Mouse (Mus musculus): ENCODE data around the gene Adcy3. TPM values are rescaled to one million over a fixed set of nuclear protein-coding genes. Genes with fewer than 3 reads are reported as not detected.

Adcy3 gene
- total RNA-seq, 2 experiments from 2014 or later, result 48.4 to 53.4 TPM

DNA sequence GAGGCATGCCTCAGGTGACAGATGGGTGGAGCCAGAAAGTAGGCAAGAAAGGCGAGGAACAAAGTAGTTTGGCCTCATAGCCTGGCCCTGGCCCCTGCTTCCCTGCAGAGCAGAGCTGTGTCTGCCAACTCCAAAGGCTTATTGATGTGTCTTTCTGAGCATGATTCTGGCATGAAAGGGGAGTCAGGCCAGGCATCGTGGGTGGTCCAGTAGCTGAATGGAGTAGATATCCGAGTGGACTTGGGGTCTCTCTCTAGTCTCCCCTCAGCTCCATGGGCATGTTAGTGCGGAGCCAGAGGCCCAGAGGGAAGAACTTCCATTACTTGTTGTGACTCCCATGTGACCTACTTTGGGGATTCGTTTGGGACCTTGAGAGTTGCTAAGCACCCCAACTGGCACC lies 45.9 kb downstream of the Adcy3 start:
- intact Hi-C loops (cut with DNase I), result no loop called here
- DNase-seq (ENCODE audit: low spot score in 2 of 2), result no peak

DNA sequence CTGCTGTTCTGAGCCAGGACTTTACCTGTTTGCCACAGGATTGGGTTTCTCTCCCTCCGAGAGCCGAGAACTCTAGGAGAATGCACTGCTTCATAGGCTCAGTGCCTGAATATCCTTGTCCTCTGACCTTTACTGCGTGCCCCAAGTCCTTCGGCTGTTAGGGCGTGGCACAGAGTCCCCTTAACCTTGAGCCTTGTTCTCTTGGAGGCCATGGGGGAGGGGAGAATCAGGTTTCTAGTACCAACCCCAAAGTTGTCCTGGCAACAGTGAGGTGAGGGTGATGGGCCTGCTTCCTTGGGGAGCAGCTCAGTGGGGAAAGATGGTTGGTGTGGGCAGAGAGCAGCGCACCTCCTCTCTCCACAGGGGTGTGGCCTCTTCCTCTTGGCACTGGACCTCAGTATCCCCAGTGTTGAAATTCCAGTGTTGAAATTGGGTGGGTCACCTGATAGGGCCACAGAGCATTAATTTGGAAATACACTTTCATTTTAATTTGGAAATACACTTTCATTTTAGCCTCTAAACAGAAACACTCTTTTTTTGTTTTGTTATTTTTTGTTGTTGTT lies 46.8 kb downstream of the Adcy3 start:
- DNase-seq (ENCODE audit: low spot score in 2 of 2), result no peak
- intact Hi-C loops (cut with DNase I), result no loop called here

DNA sequence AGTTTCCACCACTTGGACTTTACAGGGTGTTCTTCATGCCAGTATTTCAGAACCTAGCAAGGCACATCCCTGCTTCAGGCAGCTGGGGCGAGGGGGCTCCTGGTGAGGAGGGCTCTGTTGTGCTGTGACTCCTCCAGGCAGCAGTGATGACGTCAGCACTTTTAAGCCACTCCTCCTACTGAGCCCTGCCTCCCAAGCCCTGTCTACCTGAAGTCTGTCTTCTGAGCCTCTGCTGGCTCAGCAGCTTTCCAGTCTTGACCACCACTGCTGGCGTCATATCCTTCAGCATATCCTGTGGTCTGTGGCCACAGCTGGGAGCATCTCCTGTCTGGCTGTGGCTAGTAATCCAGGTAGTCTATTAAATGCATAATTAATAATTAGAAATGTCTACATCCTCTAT lies 47.6 kb downstream of the Adcy3 start:
- intact Hi-C loops (cut with DNase I), result no loop called here
- no peak for DNase-seq (ENCODE audit: low spot score in 2 of 2)

DNA sequence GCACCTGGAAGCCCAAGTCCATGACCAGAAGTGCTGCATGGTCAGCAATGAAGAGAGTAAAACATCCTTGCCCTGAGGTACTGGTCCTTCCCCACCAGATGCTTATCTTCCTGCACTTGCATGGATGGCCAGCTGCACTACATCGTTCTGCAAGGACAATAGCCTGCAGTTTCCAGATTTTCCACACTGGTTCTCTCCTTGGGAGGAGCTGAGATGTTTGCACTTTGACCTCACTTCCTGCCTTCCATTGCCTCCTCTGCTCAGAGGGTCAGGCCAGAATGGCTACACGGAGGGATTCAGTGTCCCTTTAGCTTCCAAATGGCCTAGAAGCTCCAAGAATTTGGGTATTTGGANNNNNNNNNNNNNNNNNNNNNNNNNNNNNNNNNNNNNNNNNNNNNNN lies 51.7 kb downstream of the Adcy3 start:
- intact Hi-C loops (cut with DNase I), result no loop called here
- no peak for DNase-seq (ENCODE audit: low spot score in 2 of 2)

DNA sequence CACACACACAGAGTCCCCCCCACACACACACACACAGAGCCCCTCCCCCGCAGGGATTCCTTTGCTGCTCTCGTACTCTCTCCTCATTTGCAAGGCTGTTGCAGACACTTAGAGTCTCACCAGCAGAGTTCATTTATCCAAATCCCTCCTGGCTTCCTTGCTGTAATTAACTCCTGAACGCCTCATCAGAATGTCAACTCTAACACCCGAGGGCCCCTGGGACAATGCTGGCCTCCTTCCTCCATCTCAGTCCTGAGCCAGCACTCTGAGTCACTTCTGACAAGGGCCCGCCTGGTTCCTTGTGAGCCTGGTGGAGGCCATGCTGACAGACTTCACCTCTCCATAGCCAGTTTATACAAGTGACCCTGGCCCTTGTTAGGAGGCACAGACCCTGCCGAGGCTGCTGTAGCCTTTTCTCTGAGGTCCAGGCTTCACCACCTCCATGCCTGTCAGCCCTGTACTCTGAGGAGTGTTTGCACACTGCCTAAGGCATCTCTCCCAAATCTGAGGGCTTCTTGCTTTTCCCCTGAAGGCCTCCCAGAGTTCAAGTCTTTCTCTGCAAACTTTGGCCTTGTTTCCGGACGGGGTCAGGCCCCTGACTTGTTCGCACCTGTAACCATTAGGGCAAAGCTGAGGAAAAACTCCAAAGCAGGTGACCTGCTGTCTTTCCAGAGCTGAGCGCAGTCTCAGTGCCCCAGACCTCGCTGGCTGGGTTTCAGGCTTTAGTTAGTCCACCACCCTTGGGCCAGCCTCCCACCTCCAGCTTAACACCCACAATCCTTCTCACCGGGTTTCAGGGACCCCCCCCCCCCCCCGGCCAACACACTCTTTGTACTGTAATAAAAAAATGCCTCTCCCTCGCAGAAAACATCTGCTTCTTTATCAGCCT lies 55.5 kb downstream of the Adcy3 start:
- intact Hi-C loops (cut with DNase I), result no loop called here
- DNase-seq (ENCODE audit: low spot score in 2 of 2), result no peak

DNA sequence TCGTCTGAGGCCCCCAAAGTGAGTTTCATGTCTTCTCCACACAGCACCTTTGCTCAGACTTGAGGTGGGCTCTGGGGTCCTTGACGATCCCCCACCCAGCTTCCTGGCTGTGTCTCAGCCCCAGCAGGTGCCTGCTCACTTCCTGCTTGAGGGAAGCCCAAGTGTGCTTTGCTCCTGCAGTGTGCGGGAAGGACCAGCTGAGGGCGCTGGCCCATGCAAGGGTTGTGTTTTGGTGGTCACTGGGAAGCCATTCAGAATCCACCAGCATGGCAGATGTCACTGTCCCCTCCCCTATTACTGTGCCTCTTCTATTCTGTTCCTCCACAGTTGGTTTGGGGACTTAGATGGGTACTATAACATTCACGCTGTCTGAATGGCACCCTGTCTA lies 56.2 kb downstream of the Adcy3 start:
- no peak for DNase-seq (ENCODE audit: low spot score in 2 of 2)
- intact Hi-C loops (cut with DNase I), result no loop called here

DNA sequence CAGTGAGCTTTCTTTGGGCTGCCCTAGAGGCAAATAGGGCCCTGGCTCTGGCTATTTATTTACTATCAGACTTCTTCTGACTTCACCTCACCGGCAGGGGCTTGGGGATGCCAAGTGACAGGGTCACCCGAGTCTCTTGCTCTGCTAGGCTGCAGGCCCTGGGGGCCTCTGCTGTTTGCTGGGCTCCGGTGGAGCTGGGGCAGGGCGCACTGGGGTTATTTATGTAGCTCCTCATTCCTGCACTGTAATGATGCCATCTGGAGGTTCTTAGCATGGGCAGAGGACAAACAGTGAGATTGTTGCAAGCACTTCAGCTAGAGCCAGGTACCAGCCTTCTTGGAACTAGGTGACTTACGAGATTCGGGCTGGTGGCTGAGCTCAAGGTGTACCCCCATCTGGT lies 59.6 kb downstream of the Adcy3 start:
- DNase-seq (ENCODE audit: low spot score in 2 of 2), result no peak
- intact Hi-C loops (cut with DNase I), result loop anchor here (5.0 kb wide), 1 partner anchor 60 kb away; the partner anchor contains the start of gene Adcy3

DNA sequence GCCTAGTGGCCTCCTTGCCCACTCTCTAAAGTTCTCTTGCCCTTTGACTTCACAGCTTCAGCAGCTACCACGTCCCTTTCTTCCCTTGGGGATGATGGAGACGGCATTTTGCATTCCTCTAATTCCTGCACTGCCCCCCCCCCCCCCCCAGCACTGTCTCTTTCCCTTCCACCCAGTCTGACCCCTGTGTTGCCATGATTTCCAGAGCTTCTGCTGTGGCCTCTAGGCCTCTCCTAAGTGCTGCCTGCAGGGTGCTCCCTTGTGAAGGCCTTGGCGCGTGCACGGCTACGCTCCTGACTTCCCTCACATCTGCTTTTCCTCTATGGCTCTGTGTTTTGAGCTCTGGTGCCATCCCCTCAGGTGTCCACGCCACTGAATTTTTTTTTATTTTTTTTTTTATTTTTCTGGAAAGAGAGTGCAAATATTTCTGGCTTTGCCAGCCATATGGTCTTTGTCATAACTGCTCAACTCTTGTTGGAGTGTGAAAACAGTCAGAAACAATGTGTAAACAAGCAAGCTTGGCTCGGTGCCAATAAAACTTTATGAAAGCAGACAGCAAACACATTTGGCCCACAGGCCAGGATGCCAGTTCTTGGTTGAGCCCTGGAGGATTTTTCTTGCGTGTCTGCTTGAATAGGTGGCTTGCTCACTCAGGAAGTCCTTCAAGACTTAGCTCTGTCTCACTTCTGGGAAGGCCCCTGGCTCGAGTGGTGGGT lies 60.3 kb downstream of the Adcy3 start:
- intact Hi-C loops (cut with DNase I), result loop anchor here (5.0 kb wide), 1 partner anchor 61 kb away; the partner anchor contains the start of gene Adcy3

DNA sequence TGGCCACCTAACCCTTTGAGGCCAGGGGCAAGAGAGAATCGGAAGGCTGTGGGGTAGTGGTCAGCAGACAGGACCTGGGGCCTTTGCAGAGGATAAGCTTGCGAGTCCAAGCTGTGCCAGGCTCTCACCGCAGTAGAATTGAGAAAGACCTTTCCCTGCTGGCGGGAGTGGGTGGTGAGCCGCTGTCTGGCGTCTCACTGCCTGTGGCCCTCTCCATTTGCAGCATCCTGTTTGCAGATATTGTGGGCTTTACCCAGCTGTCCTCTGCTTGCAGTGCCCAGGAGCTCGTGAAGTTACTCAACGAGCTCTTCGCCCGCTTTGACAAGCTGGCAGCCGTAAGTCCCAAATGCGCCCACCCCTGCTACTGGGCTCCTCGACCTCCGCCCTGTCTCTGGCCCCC lies 61.7 kb downstream of the Adcy3 start:
- intact Hi-C loops (cut with DNase I), result loop anchor here (5.0 kb wide), 1 partner anchor 62 kb away; the partner anchor contains the start of gene Adcy3
- DNase-seq (ENCODE audit: low spot score in 2 of 2), result peak; percentile 44 to 62

More for the DNA sequence above, 60.3 kb downstream of the Adcy3 start:
- DNase-seq (ENCODE audit: low spot score in 2 of 2), result no peak

DNA sequence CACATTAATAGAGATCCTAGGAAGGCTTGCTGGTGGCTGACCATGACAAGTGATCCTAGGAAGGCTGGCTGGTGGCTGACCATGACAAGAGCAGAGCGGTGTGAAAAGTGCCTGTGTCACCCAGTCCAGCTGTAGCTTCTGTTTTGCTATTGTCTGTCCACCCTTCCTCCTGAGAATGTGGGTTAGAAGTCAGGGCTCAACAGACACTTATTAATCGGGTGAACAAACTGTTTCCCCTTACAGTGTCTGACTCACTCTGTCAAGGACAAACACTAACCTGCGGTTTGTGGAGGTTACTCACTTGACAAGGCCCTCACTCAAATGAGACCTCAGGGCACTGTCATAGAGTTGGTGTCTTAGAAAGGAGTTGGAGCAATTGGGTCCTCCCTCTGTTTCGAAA lies 65.8 kb downstream of the Adcy3 start:
- intact Hi-C loops (cut with DNase I), result no loop called here
- DNase-seq (ENCODE audit: low spot score in 2 of 2), result no peak

DNA sequence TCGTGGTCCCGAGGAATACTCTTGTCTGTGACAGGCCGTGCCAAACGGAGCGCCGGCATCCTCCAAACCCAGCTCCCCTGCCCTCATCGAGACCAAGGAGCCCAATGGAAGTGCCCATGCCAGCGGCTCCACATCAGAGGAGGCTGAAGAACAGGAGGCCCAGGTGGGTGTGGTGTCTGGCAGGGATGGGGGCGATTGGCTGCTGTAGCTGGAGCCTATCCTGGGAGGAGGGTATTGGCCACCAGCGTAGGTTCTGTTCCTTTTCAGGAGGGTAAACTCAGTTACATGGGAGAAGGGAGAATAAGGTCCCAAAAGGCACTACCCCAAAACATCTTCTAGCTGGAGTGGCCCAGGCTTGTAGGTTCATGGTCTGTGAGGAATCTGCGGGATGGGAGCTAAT lies 66.4 kb downstream of the Adcy3 start:
- DNase-seq (ENCODE audit: low spot score in 2 of 2), result peak in 1 of 2 experiments; percentile 4

DNA sequence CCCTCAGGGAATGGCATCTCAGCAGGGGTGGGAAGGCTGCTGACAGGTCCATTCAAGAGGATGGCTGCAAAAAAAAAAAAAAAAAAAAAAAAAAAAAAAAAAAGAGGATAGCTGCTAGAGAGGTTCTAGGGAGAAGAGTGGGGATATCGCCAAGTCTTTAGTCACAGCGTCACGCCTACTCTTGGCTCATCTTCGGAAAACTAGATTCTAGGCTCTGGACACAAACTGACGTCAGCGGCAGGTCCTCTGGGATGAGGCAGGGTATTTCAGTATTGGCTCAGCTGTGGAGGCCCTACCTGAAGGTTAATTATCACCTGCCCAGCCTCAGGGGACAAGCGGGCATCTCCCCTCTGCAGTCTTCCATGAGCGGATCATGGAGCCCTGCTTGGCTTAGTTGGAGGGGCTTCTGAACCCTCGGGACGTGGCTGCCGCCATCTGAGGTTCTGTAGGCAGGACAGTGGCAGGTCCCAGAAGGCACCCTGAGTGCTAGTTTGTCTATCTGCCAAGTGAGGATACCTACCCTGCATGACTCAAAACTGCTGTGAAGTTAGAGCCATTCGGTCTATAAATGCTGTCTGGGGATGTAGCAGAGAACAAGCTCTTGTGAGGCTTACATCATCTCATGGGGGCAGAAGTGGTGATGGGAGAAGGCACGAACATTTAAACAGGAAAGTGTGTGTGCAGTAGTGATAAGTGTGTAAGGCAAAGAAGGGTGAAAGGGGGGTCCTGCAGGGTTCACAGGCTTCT lies 68.7 kb downstream of the Adcy3 start:
- intact Hi-C loops (cut with DNase I), result no loop called here
- peak; percentile 68 to 74 for DNase-seq (ENCODE audit: low spot score in 2 of 2)

More for the DNA sequence above, 66.4 kb downstream of the Adcy3 start:
- intact Hi-C loops (cut with DNase I), result no loop called here

DNA sequence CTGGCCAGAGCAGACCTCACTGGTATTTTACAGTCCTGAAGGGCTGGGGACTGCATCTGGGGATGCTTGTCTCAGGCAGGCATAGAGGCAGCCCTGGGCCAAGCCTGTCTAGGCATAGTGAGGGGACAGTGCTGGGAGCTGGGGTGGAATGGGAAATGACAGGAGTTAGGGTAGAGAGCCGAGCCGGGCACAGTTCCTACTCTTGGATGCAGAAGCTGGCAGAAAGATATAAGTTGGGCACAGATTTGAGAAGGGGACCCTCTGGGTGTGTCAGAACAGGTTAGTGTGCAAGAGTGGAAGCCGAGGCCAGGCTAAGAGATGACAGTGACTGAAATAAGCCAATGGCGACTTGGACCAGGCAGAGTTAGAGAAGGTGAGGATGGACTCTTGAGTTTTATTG lies 69.3 kb downstream of the Adcy3 start:
- no peak for DNase-seq (ENCODE audit: low spot score in 2 of 2)
- intact Hi-C loops (cut with DNase I), result no loop called here

DNA sequence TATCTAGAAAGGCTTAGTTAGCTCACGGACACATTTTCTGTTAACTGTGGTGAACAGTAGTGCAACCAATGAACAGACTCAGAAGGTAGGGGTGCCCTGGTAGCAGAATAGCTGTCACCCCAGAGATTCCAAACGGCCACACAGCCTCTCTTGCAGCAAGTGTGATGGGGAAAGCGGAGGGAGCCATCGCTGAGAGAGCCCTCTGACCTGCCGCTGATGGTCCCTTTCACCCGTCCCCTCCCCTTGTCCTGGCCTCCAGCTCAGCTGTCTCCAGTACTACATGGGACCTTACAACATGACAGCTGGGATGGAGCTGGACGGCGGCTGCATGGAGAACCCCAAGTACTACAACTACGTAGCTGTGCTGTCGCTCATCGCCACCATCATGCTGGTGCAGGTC lies 73.2 kb downstream of the Adcy3 start:
- no peak for DNase-seq (ENCODE audit: low spot score in 2 of 2)
- intact Hi-C loops (cut with DNase I), result loop anchor here (5.0 kb wide), 1 partner anchor 99 kb away; no protein-coding TSS in a partner anchor

DNA sequence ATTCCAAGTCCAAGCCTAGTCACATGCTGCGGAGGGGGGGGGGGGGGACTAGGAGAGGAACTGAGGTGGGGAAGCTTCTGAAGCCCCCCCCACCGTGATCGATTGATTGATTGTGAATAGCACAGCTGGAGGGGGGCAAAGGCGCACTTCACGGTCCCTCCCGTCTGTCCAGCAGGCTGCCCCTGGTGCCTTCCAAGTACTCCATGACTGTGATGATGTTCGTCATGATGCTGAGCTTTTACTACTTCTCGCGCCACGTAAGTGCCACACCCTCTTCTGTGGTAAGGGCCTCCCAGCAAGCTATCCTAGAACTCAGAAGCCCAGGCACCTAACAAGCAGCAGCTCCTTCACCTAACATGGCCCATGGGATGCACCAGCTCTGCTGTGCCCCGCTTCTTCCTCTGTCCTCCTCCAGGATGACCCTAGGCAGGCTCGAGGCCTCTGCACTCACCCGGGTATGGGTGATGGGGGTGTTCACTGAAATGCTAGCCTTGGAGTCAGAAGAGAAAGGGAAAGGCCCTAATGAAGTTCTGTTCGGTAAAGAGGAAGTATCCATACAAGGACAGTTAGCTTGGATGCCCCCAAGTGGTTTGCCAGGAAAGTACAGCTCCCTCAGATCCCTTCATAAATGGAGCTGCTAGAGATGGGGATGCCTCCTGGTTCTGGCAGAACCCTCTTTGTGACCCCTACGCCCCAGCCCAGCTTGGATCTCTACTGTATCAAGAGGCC lies 75.7 kb downstream of the Adcy3 start:
- intact Hi-C loops (cut with DNase I), result loop anchor here (5.0 kb wide), 1 partner anchor 101 kb away; no protein-coding TSS in a partner anchor
- DNase-seq (ENCODE audit: low spot score in 2 of 2), result peak; percentile 54 to 65

DNA sequence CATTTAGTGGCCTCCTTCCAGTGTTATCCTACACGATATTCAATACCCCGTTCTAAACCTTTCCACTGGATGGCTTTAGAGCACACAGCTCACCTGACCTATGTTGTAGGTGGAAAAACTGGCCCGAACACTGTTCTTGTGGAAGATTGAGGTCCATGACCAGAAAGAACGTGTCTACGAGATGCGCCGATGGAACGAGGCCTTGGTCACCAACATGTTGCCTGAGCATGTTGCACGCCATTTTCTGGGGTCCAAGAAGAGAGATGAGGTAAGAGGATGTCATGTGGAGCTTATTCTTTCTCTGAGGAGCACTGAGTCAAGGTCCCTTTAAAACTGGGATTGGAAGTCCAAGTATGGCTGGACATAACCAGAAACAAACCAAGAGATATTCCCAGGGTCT lies 76.3 kb downstream of the Adcy3 start:
- no peak for DNase-seq (ENCODE audit: low spot score in 2 of 2)
- intact Hi-C loops (cut with DNase I), result loop anchor here (5.0 kb wide), 1 partner anchor 102 kb away; no protein-coding TSS in a partner anchor

DNA sequence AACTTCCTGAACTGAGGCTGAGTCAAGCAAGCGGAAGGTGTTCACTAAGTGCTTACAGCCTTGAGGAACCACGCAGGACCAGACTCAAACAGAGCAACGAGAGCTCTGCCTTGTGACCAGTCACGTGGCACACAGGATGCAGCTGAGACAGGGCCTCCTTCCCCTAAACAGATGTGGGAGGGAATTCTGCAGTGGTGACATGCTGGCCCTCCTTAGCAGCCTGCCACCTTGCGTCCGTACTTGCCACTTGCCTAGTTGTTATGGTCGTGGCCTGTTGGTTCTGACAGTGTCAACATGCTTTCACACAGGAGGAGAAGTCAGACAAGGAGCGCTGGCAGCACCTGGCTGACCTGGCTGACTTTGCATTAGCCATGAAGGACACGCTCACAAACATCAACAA lies 78.3 kb downstream of the Adcy3 start:
- intact Hi-C loops (cut with DNase I), result no loop called here
- no peak for DNase-seq (ENCODE audit: low spot score in 2 of 2)

DNA sequence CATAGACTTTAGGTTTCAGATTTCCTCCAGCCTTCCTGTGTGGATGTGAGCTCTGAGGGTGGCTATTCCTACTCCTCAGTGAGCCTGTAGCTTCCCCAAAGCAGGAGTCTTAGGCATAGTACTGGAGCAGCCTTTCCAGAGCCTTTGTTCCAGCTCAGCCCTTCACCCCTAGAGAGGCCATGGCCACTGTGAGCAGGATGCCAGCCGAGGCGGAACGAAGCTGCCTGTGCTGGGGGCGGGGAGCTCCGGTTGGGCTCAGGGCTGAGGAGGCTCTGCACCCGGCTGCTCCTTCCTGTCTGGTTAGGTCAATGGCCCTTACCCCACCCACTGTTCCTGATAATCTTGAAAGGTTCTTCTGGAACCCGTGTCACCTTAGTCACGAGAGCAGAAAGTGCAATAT lies 80.0 kb downstream of the Adcy3 start:
- no peak for DNase-seq (ENCODE audit: low spot score in 2 of 2)
- intact Hi-C loops (cut with DNase I), result no loop called here

DNA sequence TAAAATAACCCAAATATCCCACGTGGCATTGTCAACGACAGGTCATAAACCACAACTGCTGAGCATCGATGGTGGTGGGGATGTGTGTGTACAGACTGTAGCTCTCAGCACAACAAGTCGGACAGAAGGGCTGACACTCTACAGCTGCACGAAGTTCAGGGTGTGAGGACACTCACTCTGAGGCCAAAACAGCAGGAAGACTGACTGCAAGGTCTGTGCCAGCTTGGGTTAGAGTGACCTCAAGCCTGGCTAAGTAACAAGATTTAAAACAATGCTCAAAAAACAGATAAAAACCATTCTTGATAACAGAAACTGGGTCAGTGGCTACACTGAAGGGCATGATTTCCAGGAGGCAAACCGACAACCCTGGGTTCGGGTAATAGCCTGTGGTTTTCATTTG lies 97.3 kb downstream of the Adcy3 start:
- no peak for DNase-seq (ENCODE audit: low spot score in 2 of 2)
- intact Hi-C loops (cut with DNase I), result no loop called here
